Mouse (Mus musculus) large intestine, adult 2 months (tissue): Measurements from ENCODE around the gene Ptprn2. TPM values are rescaled to one million over a fixed set of nuclear protein-coding genes. Genes with fewer than 3 reads are reported as not detected.

ENCODE experiments used
- DNase-seq: peaks from one replicate; pipeline ENCODE4 v3.0.0-alpha.2; 2012; ENCODE audit warnings: low read depth, low spot score
- WGBS: fragments of 180-500 bp; shearing (Covaris S2); methylation state at CpG from one replicate; pipeline ENCODE4 v1.1.7; 2018; 5-methylcytosine and 5-hydroxymethylcytosine counted together
- polyA plus RNA-seq: library from polyadenylated mRNA; depleted of rRNA; stranded (reverse); fragments of >200 nt; gene quantifications from 2 replicates; pipeline ENCODE4 v1.2.3, GENCODE M21; 2012

Ptprn2 gene
- polyA plus RNA-seq, 1 experiment = 11.6 TPM

DNA sequence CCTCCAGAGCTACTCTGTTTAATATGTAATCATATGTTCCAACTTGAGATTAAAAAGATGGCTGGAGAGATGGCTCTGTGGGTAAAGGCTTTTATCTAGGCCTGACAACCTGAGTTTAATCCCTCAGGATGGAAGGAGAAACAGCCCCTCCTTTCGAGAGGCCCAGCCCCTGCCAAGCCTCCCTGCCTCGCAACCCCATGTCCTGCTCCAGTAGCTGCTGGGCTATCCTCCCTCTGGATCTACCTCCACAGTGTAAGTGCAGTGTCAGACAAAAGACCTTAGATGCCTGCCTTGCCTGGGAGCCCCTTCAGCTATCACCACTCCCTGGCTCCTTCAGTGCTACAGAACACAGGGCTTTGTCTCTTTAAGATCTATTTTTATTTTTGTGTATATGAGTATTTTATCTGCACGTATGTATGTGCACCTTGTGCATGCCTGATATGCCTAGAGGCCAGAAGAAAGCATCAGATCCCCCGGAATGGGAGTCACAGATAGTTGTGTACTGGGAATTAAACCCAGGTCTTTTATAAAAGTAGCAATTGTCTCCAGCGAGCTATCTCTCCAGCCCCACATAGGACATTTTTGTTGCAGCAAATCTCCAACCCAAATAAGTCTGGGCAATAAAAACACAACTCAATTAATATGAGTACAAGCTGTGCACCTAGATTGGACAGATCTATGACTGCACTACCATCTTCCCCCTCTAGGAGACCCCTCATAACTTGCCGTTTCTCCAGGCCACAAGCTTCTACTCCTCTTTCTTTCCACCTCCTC is 775.1 kb downstream of the Ptprn2 start:
- 73% methylated on average over 6 of the region's 6 CpGs for WGBS
- no peak for DNase-seq

DNA sequence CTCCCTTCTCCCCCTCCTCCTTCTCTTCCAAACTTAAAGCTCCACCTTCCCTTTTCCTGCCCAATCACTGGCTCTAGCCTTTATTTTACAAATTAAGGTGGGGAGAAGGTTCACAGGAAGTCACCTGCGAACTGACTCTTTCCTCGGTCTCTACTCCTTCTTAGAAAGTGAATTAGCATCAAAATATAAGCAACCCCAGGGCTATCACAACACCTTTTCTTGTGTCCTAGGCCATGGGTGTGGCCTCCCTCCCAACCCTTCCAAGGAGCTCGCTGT is 775.6 kb downstream of the Ptprn2 start:
- no peak for DNase-seq
- 57% methylated on average over 3 of the region's 3 CpGs for WGBS

DNA sequence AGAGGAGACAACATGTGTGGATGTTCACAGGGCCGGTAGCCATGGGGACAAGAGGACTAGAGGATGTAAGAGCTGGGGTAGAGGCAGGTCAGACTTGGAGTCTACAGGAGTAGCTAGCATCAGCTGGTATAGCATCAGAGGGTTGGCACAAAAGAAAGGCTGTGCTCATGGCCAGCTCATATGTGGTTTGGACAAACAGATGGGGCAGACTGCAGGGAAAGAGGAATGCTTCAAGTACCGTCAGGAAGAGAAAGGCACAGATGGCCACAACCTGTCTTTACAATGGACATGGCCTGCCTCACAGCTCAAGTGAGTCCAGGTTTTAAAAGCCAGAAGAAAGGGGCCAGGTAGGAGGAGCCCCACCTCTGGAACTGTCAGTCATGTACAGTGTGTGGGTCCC is 776.5 kb downstream of the Ptprn2 start:
- 85% methylated on average over 2 of the region's 2 CpGs for WGBS
- no peak for DNase-seq

DNA sequence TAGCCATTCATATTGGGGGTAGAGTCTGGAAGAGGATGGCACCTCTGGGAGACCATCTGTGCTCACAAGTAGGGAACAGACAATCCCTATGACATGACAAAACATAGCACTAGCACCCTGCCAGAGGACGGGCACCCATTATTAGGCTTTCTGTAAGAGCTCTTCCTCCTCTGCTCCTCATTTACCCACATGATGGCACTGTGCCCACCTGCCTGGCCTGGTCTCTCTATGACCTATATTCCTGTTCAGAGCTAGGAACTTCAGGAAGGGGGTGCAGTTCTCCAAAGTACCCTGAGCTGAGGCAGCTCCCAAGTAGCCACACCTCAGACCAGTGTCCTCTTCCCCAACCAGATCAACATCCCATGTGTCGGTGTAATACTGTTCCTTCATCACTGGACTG is 777.6 kb downstream of the Ptprn2 start:
- 70% methylated on average over 2 of the region's 2 CpGs for WGBS

DNA sequence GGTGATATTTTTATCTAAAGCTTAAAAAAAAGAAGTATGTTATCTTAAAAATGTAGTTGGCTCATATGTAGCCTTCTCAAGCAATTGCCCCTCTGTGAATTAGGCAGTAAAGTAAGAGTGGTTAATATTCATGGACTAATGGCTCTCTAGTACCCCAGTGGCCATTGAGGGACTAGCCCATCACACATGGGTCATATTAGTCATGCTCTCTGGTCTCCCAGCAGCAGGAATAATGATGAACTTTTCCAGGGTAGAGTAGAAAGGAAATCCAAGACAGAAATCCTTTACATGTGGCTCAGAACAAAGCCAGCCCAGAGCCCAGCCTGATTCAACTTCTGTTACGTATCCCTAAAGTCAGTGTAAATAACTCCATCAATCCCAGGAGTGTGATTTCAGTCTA is 779.7 kb downstream of the Ptprn2 start:
- no peak for DNase-seq
- 86% methylated on average over 1 of the region's 1 CpGs for WGBS

More for the DNA sequence above, 777.6 kb downstream of the Ptprn2 start:
- DNase-seq = no peak

DNA sequence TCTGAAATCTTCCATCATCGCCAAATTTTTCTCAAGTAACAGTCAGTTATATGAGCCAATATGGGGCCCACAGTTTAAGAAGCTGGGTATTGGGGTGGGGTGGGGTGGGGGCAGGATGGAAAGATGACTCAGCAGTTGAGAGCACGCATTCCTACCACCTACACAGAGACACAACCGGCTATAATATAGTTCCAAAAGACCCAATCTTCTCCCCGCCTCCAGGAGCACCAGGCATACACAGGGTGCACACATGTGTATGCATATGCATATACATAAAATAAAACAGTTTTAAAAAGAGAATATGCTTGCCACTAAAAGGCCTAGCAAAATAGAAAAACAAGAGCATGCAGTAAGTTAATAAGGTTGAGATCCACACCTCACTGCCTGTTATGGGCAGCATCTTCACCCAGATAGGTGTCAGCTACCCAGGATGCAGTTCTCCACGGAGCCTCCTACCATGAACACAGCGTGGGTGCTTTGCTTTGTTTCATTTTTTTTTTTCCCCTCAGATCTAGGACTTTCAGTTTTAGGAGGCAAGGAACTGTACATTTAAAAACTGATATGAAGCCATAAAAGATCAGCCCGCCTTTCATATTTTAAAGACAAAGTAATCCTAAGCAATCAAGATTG is 783.1 kb downstream of the Ptprn2 start:
- no peak for DNase-seq
- WGBS = 71% methylated on average over 7 of the region's 7 CpGs

DNA sequence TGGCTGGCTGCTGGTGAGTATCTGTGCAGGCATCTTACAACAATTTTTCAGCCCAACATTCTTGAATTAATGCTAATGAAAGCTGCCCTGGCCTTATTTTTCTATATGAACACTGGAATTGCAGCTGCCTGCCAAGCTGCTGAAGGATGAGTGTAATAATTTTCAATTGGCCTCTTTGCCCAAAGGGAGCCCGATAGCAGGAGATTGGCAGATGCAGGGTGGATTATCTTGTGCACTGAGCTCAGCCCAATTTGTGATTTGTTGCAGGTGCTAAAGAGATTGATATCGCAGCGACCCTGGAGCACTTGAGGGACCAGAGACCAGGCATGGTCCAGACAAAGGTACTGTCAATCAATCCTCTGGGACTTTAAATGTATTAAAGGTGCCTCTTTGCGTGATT is 783.8 kb downstream of the Ptprn2 start:
- no peak for DNase-seq
- 83% methylated on average over 4 of the region's 4 CpGs for WGBS

DNA sequence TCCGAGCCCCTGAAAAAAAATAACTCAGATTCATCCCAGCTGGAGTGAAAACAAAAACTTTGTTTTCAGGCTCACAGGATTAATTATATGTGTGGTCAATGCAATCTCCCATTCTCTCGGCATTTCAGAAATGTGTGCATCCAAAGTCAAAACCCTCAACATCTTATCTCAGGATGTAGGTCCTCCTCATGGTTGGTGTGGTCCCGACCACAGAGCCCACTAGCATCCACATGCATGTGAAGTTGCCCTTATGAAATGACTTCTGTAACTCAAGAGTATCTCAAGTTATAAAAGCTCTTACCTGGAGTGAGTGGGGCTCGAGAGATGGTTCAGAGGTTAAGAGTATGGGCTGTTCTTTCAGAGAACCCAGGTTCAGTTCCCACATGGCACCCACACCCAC is 784.7 kb downstream of the Ptprn2 start:
- no peak for DNase-seq
- 68% methylated on average over 4 of the region's 4 CpGs for WGBS

DNA sequence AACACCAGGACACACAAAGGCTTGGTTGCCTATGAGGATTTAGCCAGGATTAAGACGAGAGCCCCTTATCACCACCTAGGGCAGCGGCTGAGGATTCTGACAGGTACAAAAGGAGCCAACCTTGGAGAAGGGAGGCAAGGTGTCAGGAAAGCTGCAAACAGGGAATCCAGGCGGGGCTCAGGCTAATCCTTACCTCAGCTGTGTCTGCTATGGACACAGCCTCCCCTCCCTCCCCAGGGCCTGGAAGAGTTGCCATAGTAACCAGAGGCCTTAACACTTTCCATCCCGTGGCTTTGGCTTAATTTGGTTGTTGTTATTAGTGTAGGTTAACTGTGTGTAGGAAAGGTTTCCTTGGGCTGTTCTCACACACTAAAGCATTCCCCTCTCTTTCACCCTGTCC is 787.6 kb downstream of the Ptprn2 start:
- WGBS = 19% methylated on average over 4 of the region's 4 CpGs
- no peak for DNase-seq

DNA sequence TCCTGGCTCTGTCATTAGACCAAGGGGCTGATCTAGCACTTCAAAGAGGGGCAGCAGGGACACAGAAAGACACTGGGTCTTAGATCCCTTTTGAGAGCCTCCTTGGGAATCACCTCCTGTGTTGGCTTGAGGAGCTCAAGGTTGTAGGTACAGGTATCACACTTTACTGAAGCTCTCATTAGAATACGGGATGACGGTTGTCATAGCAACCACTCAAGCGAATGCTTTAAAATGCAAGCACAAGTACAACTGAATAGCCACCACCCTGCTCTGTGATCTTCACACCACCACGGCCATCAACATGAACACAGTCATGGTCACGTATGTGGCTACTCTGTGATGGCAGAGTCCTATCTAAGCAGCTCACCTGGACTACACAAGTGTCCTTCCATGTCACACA is 789.1 kb downstream of the Ptprn2 start:
- no peak for DNase-seq
- 79% methylated on average over 5 of the region's 5 CpGs for WGBS

DNA sequence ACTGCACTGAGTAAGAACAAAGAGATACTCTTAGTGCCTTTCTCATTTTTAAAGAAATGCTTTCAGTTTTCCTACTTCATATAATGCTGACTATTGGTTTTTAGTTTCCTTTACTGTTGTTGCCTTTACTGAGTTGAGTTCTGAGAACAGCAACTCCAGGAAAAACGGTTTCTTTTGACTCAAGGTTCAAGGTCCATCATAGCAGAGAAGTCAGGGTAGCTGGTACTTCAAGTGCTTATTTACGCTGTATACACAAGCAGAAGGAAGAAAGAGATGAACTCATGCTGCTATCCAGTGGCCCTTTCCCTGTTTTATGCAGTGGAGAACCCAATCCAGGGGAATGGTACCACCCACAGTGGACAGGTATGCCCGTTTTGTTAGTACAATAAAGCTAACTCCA is 795.3 kb downstream of the Ptprn2 start:
- no peak for DNase-seq
- 55% methylated on average over 3 of the region's 3 CpGs for WGBS

DNA sequence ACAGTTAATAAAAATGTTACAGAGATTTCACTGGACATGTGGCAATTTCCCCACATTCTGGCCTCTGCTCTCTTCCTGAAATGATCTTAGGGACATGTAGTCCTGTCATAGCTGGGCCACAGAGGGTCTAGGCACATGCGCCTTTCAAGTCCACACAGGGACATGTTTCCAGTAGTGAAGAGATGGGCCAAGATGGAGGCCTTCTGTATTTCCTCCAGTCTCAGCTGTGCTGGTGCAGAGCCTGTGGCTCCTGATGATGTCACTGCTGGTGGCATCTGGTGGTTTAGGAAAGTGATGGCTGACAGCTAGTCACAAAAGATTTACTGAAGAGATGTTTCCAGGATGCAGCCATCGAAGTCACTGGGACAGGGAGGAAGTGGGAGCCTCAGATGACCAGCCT is 797.1 kb downstream of the Ptprn2 start:
- DNase-seq = no peak
- WGBS = 80% methylated on average over 2 of the region's 2 CpGs

DNA sequence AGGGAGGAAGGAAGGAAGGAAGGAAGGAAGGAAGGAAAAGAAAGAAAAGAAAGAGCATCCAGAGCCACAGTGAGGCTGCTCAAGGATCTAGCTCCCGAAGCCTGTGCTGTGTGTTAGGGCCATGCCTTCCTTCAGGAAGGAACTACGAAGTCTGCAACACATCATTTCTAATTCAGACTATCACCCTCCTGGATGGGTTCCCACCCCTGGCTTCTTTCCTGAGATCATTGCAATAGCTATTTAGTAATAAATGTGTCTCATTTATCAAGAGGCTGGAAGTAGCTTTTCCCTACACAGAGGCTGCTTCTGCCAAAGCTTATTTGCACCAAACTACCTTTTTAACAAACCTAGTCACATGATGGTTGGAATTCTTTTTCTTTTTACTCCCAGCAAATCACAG is 801.9 kb downstream of the Ptprn2 start:
- no peak for DNase-seq
- 62% methylated on average over 2 of the region's 2 CpGs for WGBS

DNA sequence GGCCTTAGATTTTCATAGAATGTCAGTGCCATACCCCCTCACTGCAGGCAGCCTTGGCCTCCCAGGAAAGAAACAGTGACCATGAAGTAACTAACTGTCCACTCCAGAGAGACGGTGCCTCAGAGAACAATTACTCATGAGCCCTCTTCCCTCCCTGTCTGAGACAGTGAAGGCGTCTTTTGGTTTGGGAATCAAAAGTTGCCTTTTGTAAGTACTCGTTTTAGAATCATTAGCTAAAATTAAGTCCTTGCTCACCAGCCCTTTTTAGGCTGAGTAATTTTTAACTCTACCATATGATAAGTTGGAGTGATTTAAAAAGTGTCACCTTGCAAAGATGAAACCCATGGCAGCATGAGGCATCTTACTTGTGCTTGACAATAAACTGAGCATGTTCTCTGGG is 806.4 kb downstream of the Ptprn2 start:
- DNase-seq = no peak
- 70% methylated on average over 3 of the region's 3 CpGs for WGBS

DNA sequence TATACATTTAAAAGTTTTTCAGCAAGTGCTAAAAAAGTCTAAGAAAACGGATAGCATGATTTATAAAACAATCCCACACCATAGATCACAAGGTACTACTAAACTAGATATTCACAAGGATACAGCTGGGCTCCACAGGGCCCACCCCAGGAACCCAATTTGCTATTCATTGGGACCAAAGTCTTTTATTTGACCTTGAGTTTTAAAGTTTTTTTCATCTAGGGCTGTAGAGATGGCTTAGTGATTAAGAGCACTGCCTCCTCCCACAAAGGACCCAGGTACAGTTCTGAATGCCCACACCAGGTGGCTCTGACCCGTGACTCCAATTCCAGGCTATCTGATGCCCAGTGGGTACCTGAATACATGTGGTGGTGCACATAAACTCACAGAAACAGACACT is 811.3 kb downstream of the Ptprn2 start:
- DNase-seq = no peak
- 55% methylated on average over 2 of the region's 2 CpGs for WGBS

DNA sequence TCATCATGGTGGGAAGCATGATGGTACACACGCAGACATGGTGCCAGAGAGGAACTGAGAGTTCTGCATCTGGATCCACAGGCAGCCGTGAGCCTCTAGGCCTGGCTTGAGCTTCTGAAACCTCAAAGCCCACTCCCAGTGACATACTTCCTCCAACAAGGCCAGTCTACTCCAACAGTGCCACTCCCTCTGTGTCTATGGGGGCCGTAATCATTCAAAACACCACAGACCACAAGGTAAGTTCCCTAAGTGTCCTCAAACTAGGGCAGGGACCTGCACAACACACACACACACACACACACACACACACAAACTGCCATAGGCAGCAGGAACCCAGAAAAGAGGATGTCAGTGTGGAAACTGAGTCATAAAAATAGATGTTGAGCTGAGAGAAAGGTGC is 813.6 kb downstream of the Ptprn2 start:
- 80% methylated on average over 3 of the region's 3 CpGs for WGBS
- DNase-seq = no peak

DNA sequence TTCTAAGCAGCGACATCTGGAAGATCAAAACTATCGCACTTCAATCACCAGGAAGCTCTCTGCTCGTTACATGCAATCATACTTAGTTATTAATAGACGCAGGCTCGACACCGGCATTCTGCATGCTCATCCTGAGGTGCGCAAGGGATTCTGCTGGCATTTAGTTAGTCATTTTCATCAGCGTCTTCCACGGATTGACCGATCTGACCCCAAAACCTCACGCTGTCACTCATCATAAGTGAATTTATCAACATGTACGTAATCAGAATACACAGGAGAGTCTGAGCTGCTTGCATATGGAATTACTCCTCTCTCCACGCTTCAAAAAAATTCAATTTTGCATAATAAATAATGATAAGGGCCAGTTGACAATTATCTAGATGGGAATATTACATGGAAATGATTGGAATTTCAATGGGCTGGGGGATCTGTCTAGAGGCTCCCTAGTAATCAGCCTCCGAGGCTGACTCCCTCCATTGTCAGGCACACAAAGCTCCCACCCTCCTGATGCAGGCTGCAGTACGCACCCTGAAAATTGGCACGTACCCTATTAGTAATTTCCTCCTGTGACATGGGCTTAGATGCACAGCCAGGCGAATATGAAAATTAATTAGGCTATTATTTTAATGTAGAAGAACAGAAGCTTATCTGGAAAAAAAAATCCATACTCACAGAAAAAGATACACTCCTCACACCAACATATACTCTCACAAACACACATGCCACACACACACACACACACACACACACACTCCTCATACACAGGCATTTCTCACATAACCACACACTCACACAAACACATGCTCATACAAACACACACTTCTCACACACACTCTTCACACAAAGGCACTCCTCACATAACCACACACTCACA is 819.5 kb downstream of the Ptprn2 start:
- WGBS = 86% methylated on average over 17 of the region's 17 CpGs
- no peak for DNase-seq

DNA sequence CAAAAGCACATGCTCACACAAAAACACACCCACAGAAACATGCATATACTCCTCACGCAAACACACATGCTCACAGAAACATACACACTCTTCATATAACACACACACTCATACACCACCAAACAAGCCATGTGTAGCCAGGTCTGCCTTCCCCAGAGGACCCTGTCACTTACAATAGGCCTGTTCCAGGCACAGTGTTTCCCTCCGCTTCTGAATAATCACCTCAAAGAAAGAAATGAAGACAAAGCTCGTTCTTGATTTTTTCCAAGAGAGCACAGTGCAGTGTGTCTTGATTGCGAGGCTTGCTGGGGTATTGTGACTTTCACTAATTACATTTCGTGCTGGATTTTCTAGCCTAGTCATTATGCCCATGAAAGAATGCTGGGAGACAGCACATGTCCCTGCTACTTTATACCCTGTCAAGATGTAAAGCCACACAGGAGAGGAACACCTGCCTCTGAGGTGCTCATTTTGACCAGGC is 820.1 kb downstream of the Ptprn2 start:
- 88% methylated on average over 5 of the region's 5 CpGs for WGBS
- DNase-seq = no peak

DNA sequence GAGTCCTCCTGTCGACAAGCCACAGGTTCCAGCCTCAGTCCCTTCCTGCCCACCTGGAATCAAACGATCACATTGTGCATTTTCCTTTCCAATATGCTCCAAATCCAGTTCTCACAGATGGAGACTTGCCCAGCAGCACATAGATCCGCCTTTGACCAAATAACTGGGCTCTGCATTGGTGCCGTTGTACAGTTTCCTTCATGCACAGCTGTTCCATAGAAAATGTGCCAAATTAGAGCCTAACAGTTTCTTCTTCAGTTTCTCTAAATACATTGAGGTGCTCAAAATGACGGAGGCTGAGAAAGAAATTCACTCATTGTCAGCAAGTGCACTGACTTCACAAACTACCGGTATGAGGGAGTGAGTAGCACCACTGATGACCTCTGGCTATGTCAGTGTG is 826.6 kb downstream of the Ptprn2 start:
- WGBS = 76% methylated on average over 6 of the region's 6 CpGs
- DNase-seq = no peak

DNA sequence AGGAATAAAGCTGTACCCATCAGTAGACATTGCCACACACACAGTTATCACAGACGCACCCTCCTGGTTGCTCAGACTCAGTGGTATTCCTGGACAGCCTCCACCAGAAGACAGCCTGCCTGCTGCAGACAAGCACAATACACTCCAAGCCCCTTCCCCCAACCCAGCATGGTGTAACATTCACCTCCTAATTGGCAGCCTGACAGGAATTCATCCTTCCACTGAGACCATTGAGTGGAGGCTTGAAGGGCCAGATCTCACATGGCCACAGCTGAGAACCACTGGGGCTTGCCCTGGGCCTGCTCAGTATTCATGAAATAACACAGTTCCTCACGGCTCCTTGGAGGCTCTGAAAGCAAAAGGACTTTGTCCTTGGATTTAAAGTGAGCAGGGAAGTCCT is 829.5 kb downstream of the Ptprn2 start:
- DNase-seq = no peak
- WGBS = 49% methylated on average over 2 of the region's 2 CpGs

DNA sequence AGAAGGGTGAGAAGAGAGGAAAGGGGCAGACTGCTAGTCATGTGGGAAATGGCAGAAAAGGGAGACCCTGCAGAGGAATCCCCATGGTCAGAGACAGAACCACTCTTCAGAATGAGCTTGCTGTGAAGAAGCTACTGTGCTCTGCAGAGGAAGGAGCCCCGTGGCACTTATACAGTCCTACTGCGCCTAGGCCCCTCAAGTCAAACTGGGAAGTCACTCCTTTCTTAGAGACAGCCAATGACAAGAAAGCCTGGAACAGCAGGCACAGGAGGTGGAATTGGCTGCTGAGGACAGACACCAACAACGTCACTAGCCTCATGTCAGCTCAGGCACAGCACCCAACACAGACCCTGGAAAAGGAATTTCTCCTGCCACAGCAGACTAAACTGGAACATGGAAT is 830.1 kb downstream of the Ptprn2 start:
- no peak for DNase-seq
- WGBS = 80% methylated on average over 3 of the region's 3 CpGs
